Mouse (Mus musculus) cerebellum, adult 18-20 months (tissue): ENCODE data around the gene Piezo1.

Experiments
- DNase-seq, 2 experiments: peaks; one replicate each; pipeline ENCODE4 v3.0.0; 2021

Piezo1 gene

GRCm38 (mm10) chr8:122544138-122544537 is 7.0 kb downstream of the Piezo1 start:
- DNase-seq, result no peak

- DNase-seq, result no peak
Observed at GRCm38 (mm10) chr8:122538310-122539076, 12.6 kb downstream of the Piezo1 start.

- DNase-seq, result no peak
Observed at GRCm38 (mm10) chr8:122537812-122538211, 13.3 kb downstream of the Piezo1 start.

- no peak for DNase-seq
Observed at GRCm38 (mm10) chr8:122537033-122537432, 14.1 kb downstream of the Piezo1 start.

- no peak for DNase-seq
Observed at GRCm38 (mm10) chr8:122531312-122531711, 19.8 kb downstream of the Piezo1 start.

GRCm38 (mm10) chr8:122529159-122529558 is 22.0 kb downstream of the Piezo1 start:
- no peak for DNase-seq

- DNase-seq, result no peak
Observed at GRCm38 (mm10) chr8:122527937-122528336, 23.2 kb downstream of the Piezo1 start.

GRCm38 (mm10) chr8:122526526-122527170 is 24.5 kb downstream of the Piezo1 start:
- DNase-seq, result no peak

- DNase-seq, result no peak
Observed at GRCm38 (mm10) chr8:122526084-122526483, 25.0 kb downstream of the Piezo1 start.

- DNase-seq, result no peak
Observed at GRCm38 (mm10) chr8:122525004-122525403, 26.1 kb downstream of the Piezo1 start.

- no peak for DNase-seq
Observed at GRCm38 (mm10) chr8:122524506-122524905, 26.6 kb downstream of the Piezo1 start.

- DNase-seq, result peak; percentile 30 to 31
Observed at GRCm38 (mm10) chr8:122523652-122524360, 27.3 kb downstream of the Piezo1 start.

GRCm38 (mm10) chr8:122522796-122523651 is 28.1 kb downstream of the Piezo1 start:
- DNase-seq, result no peak

- no peak for DNase-seq
Observed at GRCm38 (mm10) chr8:122520611-122521010, 30.5 kb downstream of the Piezo1 start.

- DNase-seq, result no peak
Observed at GRCm38 (mm10) chr8:122517541-122518190, 33.5 kb downstream of the Piezo1 start.

GRCm38 (mm10) chr8:122515699-122516098 is 35.4 kb downstream of the Piezo1 start:
- DNase-seq, result no peak

GRCm38 (mm10) chr8:122512392-122512791 is 38.7 kb downstream of the Piezo1 start:
- no peak for DNase-seq

- DNase-seq, result no peak
Observed at GRCm38 (mm10) chr8:122511552-122511951, 39.6 kb downstream of the Piezo1 start.

GRCm38 (mm10) chr8:122500856-122501255 is 50.3 kb downstream of the Piezo1 start:
- DNase-seq, result peak; percentile 79 to 86

- no peak for DNase-seq
Observed at GRCm38 (mm10) chr8:122497912-122498311, 53.2 kb downstream of the Piezo1 start.

GRCm38 (mm10) chr8:122497016-122497734 is 54.0 kb downstream of the Piezo1 start:
- DNase-seq, result no peak

GRCm38 (mm10) chr8:122488387-122488786 is 62.7 kb downstream of the Piezo1 start:
- DNase-seq, result no peak
